Mouse (Mus musculus) heart, adult 9 months (tissue): ENCODE results near the gene Olfr206.
"Not testable (repeated sequence)": the region's sequence is repeated elsewhere in the genome, so short reads cannot be mapped to it uniquely, and the experiment has no call there.

Experiments
- DNase-seq, 2 experiments: peaks; one replicate each; pipeline ENCODE4 v3.0.0; 2022; ENCODE audit warnings: low spot score in 2 of 2

Gene Olfr206

DNA sequence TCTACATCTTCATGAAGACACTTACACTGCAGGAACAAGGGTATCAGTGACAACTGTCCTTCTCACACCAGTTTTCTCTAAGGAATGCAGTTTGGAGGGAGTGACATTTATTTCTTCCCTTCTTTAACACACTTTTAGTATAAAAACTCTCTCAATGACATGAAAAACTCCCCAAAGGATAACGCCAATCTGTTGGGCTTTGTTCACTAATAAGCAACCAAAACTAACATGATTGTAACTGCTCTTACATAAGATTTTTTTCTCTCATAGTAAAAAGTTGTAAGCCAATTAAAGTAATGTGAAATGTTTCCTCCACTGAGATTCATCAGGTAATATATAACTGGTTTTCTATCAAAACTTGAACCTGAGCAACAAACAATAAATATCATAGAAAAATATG lies at the start of gene Olfr206:
Gene Olfr206, minus strand, starts transcription at position 101 of the 400 bp plus-strand sequence.
- no peak for DNase-seq

- no peak for DNase-seq
Observed at GRCm38 (mm10) chr16:59393300-59393699, 44.3 kb upstream of the Olfr206 start.

DNA sequence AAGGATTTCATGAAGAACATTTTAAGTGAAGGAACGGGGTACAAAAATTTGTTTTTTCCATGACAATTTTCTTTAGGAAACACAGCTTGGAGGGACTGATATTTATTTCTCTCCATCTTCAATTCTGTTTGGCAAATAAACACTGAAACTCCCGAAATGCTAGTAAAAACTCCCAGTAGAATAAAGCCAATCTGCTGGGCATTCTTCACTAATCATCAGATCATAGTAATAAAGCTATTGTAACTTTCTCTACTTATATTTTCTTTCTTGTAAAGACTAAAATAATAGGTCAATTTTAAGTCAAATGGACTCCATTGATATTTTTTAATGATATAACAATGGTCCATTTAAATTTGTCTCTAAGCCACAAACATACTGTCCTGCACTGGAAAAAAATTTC lies 14.8 kb upstream of the Olfr206 start, which contains the start of gene Olfr209:
Gene Olfr209, minus strand, starts transcription at position 101 of the 400 bp plus-strand sequence.
- no peak for DNase-seq

- DNase-seq: no peak
Observed at GRCm38 (mm10) chr16:59331038-59331437, 18.0 kb downstream of the Olfr206 start, which contains the start of gene Olfr205. Olfr205 (minus strand) TSS chr16:59331138.

DNA sequence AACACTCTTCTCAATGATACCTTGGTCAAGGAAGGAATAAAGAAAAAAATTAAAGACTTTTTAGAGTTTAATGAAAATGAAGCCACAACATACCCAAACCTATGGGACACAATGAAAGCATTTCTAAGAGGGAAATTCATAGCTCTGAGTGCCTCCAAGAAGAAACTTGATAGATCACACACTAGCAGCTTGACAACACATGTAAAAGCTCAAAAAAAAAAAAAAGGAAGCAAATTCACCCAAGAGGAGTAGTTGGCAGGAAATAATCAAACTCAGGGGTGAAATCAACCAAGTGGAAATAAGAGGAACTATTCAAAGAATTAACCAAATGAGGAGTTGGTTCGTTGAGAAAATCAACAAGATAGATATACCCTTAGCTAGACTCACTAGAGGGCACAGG lies 25.8 kb downstream of the Olfr206 start:
- not testable (repeated sequence) for DNase-seq

DNA sequence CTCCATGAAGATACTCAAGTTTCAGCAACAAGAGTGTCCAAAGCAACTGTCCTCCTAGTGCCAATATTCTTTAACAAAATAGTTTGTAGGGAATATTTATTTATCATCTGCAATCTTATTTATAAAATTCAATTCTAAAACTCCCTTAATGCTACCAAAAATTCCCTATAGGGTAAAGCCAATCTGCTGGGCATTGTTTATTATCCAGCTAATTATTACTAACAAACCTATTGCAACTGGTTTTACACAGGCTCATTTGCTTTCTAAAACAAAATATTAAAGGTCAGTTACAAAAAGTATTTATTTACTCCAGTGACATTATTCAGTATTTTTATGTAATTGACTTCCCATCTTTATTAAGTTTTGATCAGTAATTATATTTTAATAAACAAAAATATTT lies 30.9 kb downstream of the Olfr206 start, which contains the start of gene Olfr204:
Gene Olfr204, minus strand, starts transcription at position 101 of the 400 bp plus-strand sequence.
- no peak for DNase-seq

GRCm38 (mm10) chr16:59298581-59298980 lies 50.5 kb downstream of the Olfr206 start, which contains the start of gene Olfr203:
Olfr203 (plus strand) TSS chr16:59298881.
- no peak for DNase-seq
